Mouse (Mus musculus) heart, embryonic 14.5 days (tissue): ENCODE results near the gene Gm10073. TPM values are rescaled to one million over a fixed set of nuclear protein-coding genes. Genes with fewer than 3 reads are reported as not detected.
A peak's percentile ranks its signal among the peaks of the same experiment; 100 is the strongest.
"Not testable (repeated sequence)": the region's sequence is repeated elsewhere in the genome, so short reads cannot be mapped to it uniquely, and the experiment has no call there.

Source experiments
- ATAC-seq: fragments of 200-750 bp; cut with Nextera tagmentation; 2 replicates; pipeline ENCODE4 v1.8.0; 2017; ENCODE audit warnings: low read depth, moderate TSS enrichment; ENCODE audit not compliant: insufficient number of reproducible peaks, insufficient read depth, low FRiP score
- H3K27ac ChIP-seq, 2 experiments: fragments of 200-500 bp in 1 of 2; fragments of 300-500 bp in 1 of 2; sonication (generic) in 1 of 2; replicated peaks in 1 of 2; 2 replicates each; pipeline ENCODE4 v1.5.1; 2012 to 2014; ENCODE audit warnings: low read depth in 2 of 2, low read length in 2 of 2, control low read depth in 1 of 2, mild to moderate bottlenecking in 1 of 2, mixed read lengths in 1 of 2; ENCODE audit not compliant: control insufficient read depth in 1 of 2, insufficient read depth in 1 of 2
- H3K27me3 ChIP-seq: fragments of 300-500 bp; sonication (generic); 2 replicates; pipeline ENCODE4 v1.6.1; 2014; ENCODE audit warnings: mild to moderate bottlenecking, low read length, control low read depth; ENCODE audit not compliant: control insufficient read depth, insufficient read depth
- H3K36me3 ChIP-seq: fragments of 300-500 bp; sonication (generic); 2 replicates; pipeline ENCODE4 v1.6.1; 2014; ENCODE audit warnings: mild to moderate bottlenecking, control low read depth, low read length, mixed read lengths; ENCODE audit not compliant: control insufficient read depth, insufficient read depth
- H3K4me1 ChIP-seq, 2 experiments: fragments of 200-500 bp in 1 of 2; fragments of 300-500 bp in 1 of 2; sonication (generic) in 1 of 2; 2 replicates each; pipeline ENCODE4 v1.6.1; 2012 to 2014; ENCODE audit warnings: low read length in 2 of 2, control low read depth in 1 of 2, mixed read lengths in 1 of 2; ENCODE audit not compliant: control insufficient read depth in 2 of 2, insufficient read depth in 2 of 2
- H3K4me2 ChIP-seq: fragments of 300-500 bp; sonication (generic); 2 replicates; pipeline ENCODE4 v1.6.1; 2014; ENCODE audit warnings: mild to moderate bottlenecking, low read length
- H3K4me3 ChIP-seq, 2 experiments: fragments of 200-500 bp in 1 of 2; fragments of 300-500 bp in 1 of 2; sonication (generic) in 1 of 2; 2 replicates each; pipeline ENCODE4 v1.5.1; 2012 to 2014; ENCODE audit warnings: low read length in 2 of 2, mild to moderate bottlenecking in 2 of 2, control low read depth in 1 of 2, low read depth in 1 of 2, moderate library complexity in 1 of 2; ENCODE audit not compliant: control insufficient read depth in 1 of 2, insufficient read depth in 1 of 2
- H3K9ac ChIP-seq: fragments of 300-500 bp; sonication (generic); 2 replicates; pipeline ENCODE4 v1.6.1; 2014; ENCODE audit warnings: mild to moderate bottlenecking, low read length
- H3K9me3 ChIP-seq: fragments of 300-500 bp; sonication (generic); 2 replicates; pipeline ENCODE4 v1.6.1; 2016; ENCODE audit warnings: low read length, control low read depth; ENCODE audit not compliant: control insufficient read depth
- WGBS: fragments of 180-500 bp; shearing (Covaris S2); extraction: QIAGEN DNeasy Blood & Tissue Kit; methylation state at CpG from one replicate; pipeline ENCODE4 v1.1.7; 2014; 5-methylcytosine and 5-hydroxymethylcytosine counted together
- polyA plus RNA-seq: library from polyadenylated mRNA; unstranded; fragments of >200 nt; fragmentation: Nextera tagmentation; extraction: Ambion mirVana; gene quantifications from 2 replicates; pipeline ENCODE4 v1.2.1, GENCODE M21; 2014

The Gm10073 gene
- polyA plus RNA-seq, 1 experiment from 2014 or later = 9.3 TPM

DNA sequence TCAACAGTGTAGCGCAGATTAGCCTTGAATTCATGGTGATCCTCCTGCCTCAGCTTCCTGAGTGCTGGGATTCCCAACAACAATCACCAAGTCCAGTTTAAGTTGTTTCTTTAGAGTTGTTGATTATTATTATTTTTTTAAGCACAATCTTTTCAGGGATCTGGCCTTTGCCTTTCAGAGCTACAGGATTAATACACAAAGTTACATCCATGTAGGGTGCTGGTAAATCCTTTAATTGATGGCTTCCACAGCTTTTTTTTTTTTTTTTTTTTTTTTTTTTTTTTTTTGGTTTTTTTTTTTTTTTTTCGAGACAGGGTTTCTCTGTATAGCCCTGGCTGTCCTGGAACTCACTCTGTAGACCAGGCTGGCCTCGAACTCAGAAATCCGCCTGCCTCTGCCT, 34.5 kb upstream of the Gm10073 start:
- not testable (repeated sequence) for H3K36me3 ChIP-seq, H3K4me2 ChIP-seq, H3K9ac ChIP-seq, ATAC-seq, H3K4me3 ChIP-seq, H3K9me3 ChIP-seq, H3K27ac ChIP-seq
- Histone ChIP-seq H3K27me3 (peaks cover 48% of the 10 kb centered on the region), H3K4me1 (peaks cover under 1 to 14% of the 10 kb centered on the region in 2 experiments; a peak in 3 of 4 replicates)
- WGBS = 95% methylated on average over 2 of the region's 4 CpGs

- Histone ChIP-seq H3K4me3 (no peak overlapping the region), H3K27me3 (peaks cover 59% of the 10 kb centered on the region), H3K9me3 (no peaks in the 10 kb centered on the region), H3K4me2 (no peak overlapping the region), H3K4me1 (peaks cover 2 to 16% of the 10 kb centered on the region in 2 experiments; a peak in 3 of 4 replicates), H3K27ac (no peak overlapping the region), H3K36me3 (no peaks in the 10 kb centered on the region), H3K9ac (no peak overlapping the region)
- ATAC-seq = no peak
- WGBS = 14% methylated on average over 15 of the region's 15 CpGs
Measured at GRCm38 (mm10) chr8:106606601-106607145, 33.4 kb upstream of the Gm10073 start.

DNA sequence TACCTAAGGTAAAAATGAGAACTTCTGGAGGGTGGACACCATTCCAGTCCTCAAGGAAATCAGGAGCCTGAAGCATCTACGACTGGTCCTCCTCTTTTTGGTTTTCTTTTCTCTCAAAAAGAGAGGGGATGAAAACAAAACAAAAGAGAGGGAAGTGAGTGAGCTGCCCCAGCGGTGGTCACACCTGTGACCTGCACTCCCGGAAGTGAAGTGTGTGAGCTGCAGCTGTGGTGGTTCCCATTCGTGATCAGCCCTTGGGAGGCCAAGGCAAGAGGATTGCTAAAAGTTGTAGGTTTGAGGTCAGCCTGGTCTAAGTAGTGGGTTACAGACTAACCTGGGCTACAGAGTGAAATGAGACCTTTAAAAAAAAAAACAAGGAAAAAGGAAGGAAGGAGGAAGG, 32.9 kb upstream of the Gm10073 start:
- H3K27ac ChIP-seq = no peak overlapping the region
- no peak for ATAC-seq
- no peaks in the 10 kb centered on the region for H3K9me3 ChIP-seq
- no peak overlapping the region for H3K4me2 ChIP-seq
- peaks cover 64% of the 10 kb centered on the region for H3K27me3 ChIP-seq
- no peaks in the 10 kb centered on the region for H3K36me3 ChIP-seq
- H3K4me3 ChIP-seq = no peak overlapping the region
- 32% methylated on average over 4 of the region's 4 CpGs for WGBS
- peaks cover 2 to 16% of the 10 kb centered on the region in 2 experiments; a peak in 3 of 4 replicates for H3K4me1 ChIP-seq
- H3K9ac ChIP-seq = no peak overlapping the region

DNA sequence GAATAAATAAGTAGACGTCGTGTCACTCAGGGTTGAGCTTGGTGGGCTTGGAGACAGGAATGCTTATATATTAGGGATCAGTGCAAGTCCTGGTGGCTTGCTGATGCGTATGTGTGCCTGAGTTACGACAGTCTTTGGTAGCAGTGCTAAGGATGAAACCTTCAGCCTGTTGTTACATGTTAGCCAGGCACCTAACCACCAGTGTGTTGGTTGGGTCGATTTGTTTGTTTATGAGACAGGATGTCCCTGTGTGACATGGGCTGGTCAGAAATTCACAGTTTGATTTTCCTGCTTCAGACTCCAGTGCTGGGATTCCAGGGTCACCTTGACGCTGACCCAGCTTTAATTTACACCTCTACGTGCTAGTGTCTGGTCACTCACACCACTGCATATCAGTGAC, 32.4 kb upstream of the Gm10073 start:
- Histone ChIP-seq H3K27me3 (peaks cover 64% of the 10 kb centered on the region), H3K4me2 (no peak overlapping the region), H3K9me3 (no peaks in the 10 kb centered on the region), H3K9ac (no peak overlapping the region), H3K4me1 (peaks cover 2 to 16% of the 10 kb centered on the region in 2 experiments; a peak in 3 of 4 replicates), H3K4me3 (no peak overlapping the region), H3K27ac (no peak overlapping the region), H3K36me3 (no peaks in the 10 kb centered on the region)
- WGBS = 46% methylated on average over 7 of the region's 7 CpGs
- no peak for ATAC-seq

DNA sequence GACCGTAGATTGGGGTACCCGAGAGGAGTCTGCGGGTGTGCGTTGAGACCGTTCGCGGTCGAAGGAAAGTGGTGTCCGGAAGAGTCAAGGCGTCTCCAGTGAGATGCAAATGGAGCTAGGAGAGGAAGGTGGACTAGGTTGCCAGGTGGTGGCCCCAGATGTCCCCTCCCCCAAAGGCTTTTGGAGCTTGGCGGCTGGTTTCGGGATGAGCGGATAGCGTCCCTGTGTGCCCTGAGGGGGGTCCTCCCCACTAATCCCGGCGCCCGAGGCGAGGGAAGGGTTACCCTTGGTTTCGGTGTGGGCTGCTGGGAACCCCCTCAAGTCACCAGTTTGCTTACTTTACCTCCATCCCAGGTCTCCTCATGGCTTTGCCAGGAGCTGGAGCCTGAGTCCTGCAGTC, 30.7 kb upstream of the Gm10073 start:
- H3K27ac ChIP-seq = no peak overlapping the region

GRCm38 (mm10) chr8:106603131-106603819, 30.0 kb upstream of the Gm10073 start, which contains the start of gene Cdh1:
TSS of gene Cdh1 (plus strand) at chr8:106603351.
- Histone ChIP-seq H3K36me3 (no peaks in the 10 kb centered on the region), H3K27ac (no peak within 1 kb of the TSS), H3K4me1 (peaks cover 2 to 16% of the 10 kb centered on the region in 2 experiments; a peak in 3 of 4 replicates), H3K4me3 (peak within 1 kb of the TSS; percentile 45 to 55), H3K9ac (peak within 1 kb of the TSS; percentile 61), H3K9me3 (no peaks in the 10 kb centered on the region), H3K4me2 (peak within 1 kb of the TSS; percentile 97), H3K27me3 (peaks cover 59% of the 10 kb centered on the region)
- WGBS = under 1% methylated on average over 53 of the region's 53 CpGs
- no peak for ATAC-seq

More for the DNA sequence above, 30.7 kb upstream of the Gm10073 start:
- Histone ChIP-seq H3K4me3 (peak overlapping the region; percentile 45 to 55), H3K4me1 (peaks cover 2 to 16% of the 10 kb centered on the region in 2 experiments; a peak in 3 of 4 replicates), H3K36me3 (no peaks in the 10 kb centered on the region), H3K9me3 (no peaks in the 10 kb centered on the region), H3K27me3 (peaks cover 59% of the 10 kb centered on the region), H3K9ac (no peak overlapping the region), H3K4me2 (peak overlapping the region; percentile 97)
- 0% methylated on average over 19 of the region's 19 CpGs for WGBS
- ATAC-seq = no peak

DNA sequence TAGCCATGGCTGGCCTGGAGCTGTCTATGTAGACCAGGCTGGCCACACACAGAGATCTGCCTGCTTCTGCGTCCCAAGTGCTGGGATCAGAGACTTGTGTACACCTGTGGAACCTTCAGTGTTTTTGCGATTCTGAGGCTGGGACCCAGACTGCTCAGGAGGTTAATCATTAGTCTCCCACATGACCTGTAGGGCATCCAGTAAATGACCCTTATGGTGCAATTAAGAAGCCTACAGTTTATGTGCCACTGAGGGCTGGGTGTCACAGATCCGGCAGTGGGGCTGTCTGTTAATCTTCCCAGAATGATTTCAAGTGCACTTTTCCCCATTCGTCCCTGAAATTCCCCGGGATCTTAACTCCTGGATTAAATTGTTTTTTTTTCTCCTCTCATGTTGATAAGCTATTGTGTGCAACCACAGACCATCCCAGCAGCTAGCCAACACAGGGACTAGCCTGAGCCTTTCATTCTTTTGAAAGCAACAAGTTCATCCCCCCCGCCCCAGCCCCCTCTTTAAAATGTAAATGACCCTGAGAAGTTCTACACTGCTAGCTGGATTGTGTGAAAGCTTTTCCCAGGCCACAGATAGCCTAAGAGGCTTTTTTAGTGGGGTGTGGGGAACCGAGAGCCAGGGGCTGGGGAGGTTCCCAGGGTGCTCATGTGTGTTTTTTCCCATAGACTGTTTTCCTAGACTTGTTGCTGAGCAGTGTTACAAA, 26.2 kb upstream of the Gm10073 start:
- Histone ChIP-seq H3K4me1 (peaks cover 2 to 16% of the 10 kb centered on the region in 2 experiments; a peak in 3 of 4 replicates), H3K4me3 (no peak overlapping the region), H3K9me3 (no peaks in the 10 kb centered on the region), H3K4me2 (no peak overlapping the region), H3K27ac (no peak overlapping the region), H3K36me3 (no peaks in the 10 kb centered on the region), H3K27me3 (peaks cover 33% of the 10 kb centered on the region), H3K9ac (no peak overlapping the region)
- WGBS = 38% methylated on average over 7 of the region's 7 CpGs
- no peak for ATAC-seq
